Mouse (Mus musculus): Measurements from ENCODE around the gene Cdh6.

DNA sequence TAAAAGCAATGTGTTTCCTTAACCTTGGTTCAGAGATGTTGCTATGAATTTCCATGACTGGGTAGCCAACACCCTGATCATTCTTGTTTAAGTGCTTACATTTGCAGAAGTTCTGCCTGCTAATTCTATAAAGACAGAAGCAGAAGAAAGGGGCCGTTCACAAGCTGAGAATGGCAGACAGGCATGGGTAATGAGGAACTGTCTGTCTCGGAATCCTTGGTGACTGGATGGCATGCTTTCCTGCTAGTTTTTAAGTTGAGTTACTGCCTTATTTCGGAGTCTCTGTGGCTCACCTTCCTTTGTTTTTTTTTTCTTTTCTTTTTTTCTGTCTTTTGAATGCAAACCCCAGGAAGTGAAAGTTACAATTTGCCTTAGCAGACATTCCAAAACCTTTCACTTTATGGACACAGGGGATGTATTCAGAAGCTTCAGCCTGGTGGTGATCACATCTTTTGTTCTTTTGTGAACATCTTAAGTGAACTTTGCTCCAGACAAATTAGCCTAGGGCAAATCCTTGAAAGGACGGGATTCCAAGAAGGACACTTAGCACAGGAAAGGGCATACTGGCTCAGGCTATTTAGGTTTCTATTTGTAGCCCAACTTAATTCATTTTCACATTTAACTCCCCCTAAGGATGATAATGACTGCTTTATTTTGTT lies 38.7 kb upstream of the Cdh6 start:
- TF ChIP-seq CTCF (IDR thresholded peaks at IDR 0.05; ENCODE audit: borderline replicate concordance, control insufficient read depth, extremely low read depth, insufficient read depth, low read length, poor library complexity) (no peak), POLR2A (IDR thresholded peaks at IDR 0.05; ENCODE audit: control insufficient read depth, extremely low read depth, insufficient read depth, low read length, poor library complexity) (no peak)
